Mouse (Mus musculus): ENCODE measurements around the gene Gm11239. TPM values are rescaled to one million over a fixed set of nuclear protein-coding genes. Genes with fewer than 3 reads are reported as not detected.
"Not testable (repeated sequence)": the region's sequence is repeated elsewhere in the genome, so short reads cannot be mapped to it uniquely, and the experiment has no call there.

The Gm11239 gene
- not detected in 2 replicates for polyA plus RNA-seq (2012; rRNA removed)

DNA sequence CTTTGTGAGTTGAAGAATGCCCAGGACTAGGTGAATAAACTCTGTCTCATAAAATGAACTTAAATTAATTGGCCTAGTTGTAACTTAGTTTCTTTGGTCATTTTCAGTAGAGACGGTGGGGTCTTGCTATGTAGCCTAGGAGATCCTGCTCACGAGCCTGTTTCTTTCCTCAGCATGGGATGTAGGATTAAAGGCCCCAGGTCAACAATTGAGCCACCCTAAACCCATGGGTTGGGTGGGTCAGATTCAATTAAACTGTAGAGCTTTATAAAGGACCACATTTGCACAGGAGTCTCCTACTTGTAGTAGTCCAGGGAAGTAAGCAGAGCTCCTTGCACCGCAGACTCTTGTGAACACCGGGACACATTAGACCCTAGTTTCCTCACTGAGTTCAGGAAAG is at the start of gene Gm11239:
Gene Gm11239 (plus strand): TSS at position 301 of the 400 bp plus-strand sequence.
- not testable (repeated sequence) for DNase-seq (ENCODE audit: extremely low spot score in 1 of 2, low spot score in 1 of 2)

DNA sequence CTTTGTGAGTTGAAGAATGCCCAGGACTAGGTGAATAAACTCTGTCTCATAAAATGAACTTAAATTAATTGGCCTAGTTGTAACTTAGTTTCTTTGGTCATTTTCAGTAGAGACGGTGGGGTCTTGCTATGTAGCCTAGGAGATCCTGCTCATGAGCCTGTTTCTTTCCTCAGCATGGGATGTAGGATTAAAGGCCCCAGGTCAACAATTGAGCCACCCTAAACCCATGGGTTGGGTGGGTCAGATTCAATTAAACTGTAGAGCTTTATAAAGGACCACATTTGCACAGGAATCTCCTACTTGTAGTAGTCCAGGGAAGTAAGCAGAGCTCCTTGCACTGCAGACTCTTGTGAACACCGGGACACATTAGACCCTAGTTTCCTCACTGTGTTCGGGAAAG is 45.5 kb upstream of the Gm11239 start, which contains the start of gene Gm11237:
Gene Gm11237 (plus strand): TSS at position 301 of the 400 bp plus-strand sequence.
- DNase-seq (ENCODE audit: extremely low spot score in 1 of 2, low spot score in 1 of 2), result not testable (repeated sequence)

DNA sequence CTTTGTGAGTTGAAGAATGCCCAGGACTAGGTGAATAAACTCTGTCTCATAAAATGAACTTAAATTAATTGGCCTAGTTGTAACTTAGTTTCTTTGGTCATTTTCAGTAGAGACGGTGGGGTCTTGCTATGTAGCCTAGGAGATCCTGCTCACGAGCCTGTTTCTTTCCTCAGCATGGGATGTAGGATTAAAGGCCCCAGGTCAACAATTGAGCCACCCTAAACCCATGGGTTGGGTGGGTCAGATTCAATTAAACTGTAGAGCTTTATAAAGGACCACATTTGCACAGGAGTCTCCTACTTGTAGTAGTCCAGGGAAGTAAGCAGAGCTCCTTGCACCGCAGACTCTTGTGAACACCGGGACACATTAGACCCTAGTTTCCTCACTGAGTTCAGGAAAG is 30.3 kb upstream of the Gm11239 start, which contains the start of gene Gm11236:
Gene Gm11236 (plus strand): TSS at position 301 of the 400 bp plus-strand sequence.
- not testable (repeated sequence) for DNase-seq (ENCODE audit: extremely low spot score in 1 of 2, low spot score in 1 of 2)

DNA sequence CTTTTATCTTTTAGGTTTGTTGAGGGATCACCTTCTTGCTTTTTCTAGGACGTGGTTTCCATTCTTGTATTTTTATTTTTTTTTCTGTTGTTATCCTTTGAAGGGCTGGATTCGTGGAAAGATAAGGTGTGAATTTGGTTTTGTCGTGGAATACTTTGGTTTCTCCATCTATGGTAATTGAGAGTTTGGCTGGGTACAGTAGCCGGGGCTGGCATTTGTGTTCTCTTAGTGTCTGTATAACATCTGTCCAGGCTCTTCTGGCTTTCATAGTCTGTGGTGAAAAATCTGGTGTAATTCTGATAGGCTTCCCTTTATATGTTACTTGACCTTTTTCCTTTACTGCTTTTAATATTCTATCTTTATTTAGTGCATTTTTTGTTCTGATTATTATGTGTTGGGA is 6.3 kb upstream of the Gm11239 start:
- DNase-seq (ENCODE audit: extremely low spot score in 1 of 2, low spot score in 1 of 2), result not testable (repeated sequence)

DNA sequence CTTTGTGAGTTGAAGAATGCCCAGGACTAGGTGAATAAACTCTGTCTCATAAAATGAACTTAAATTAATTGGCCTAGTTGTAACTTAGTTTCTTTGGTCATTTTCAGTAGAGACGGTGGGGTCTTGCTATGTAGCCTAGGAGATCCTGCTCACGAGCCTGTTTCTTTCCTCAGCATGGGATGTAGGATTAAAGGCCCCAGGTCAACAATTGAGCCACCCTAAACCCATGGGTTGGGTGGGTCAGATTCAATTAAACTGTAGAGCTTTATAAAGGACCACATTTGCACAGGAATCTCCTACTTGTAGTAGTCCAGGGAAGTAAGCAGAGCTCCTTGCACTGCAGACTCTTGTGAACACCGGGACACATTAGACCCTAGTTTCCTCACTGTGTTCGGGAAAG is 15.1 kb downstream of the Gm11239 start, which contains the start of gene Gm428:
Gene Gm428 (plus strand): TSS at position 301 of the 400 bp plus-strand sequence.
- not testable (repeated sequence) for DNase-seq (ENCODE audit: extremely low spot score in 1 of 2, low spot score in 1 of 2)

DNA sequence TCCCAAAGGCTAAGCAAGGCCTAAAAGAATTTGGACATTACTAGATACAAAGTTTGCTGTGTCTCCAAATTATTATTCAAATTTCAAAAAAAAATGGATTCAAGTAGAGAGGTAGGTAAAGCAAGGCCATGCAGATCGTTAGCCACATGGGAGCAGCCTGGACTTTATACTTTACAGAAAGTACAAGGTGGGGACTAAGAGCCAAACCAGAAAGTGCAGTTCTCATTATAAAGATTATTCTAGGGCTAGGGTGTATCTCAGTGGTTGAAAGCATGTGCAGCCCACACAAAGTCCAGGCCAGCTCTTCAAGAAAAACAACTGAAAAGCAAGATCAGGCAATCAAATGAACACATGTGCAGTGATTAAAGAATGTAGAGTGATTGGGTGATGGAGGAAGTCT is 50.6 kb downstream of the Gm11239 start:
- no peak for DNase-seq (ENCODE audit: extremely low spot score in 1 of 2, low spot score in 1 of 2)

DNA sequence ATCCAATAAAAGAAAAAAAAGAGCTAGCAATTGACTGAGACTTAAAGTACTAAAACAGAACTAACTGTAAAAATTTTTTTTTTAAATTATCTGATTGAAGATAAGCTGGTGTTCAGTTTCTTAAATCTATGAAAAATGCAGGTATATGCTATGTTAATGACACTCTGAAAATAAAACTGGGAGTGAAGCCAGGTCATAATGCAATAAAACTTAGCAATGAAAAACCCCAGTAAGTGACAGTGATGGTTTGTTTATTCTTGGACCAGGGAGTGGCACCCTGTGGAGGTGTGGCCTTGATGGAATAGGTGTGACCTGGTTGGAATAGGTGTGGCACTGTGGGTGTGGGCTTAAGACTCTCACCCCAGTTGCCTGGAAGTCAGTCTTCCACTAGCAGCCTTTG is 51.7 kb downstream of the Gm11239 start:
- no peak for DNase-seq (ENCODE audit: extremely low spot score in 1 of 2, low spot score in 1 of 2)

Other genes with a start within 250 kb of the Gm11239 start
- gene Gm11238, start 60.5 kb upstream of the Gm11239 start, polyA plus RNA-seq (2012; rRNA removed), result not detected in 2 replicates
- not detected in 2 replicates for gene Gm11237, start 45.4 kb upstream of the Gm11239 start, polyA plus RNA-seq (2012; rRNA removed)
- gene Gm11236, start 30.2 kb upstream of the Gm11239 start, polyA plus RNA-seq (2012; rRNA removed), result not detected in 2 replicates
- not detected in 2 replicates for gene Gm428, start 15.2 kb downstream of the Gm11239 start, polyA plus RNA-seq (2012; rRNA removed)
- 0.12 and 0.15 TPM in 2 replicates for gene Rasef, start 122.6 kb downstream of the Gm11239 start, polyA plus RNA-seq (2012; rRNA removed)
- gene Gm11758, start 207.9 kb downstream of the Gm11239 start, polyA plus RNA-seq (2012; rRNA removed), result not detected in 2 replicates
- gene Gm11757, start 222.8 kb downstream of the Gm11239 start, polyA plus RNA-seq (2012; rRNA removed), result not detected in 2 replicates
- gene Gm13871, start 237.6 kb downstream of the Gm11239 start, polyA plus RNA-seq (2012; rRNA removed), result not detected in 2 replicates